Mouse (Mus musculus): ENCODE results near the gene Olfr1154. TPM values are rescaled to one million over a fixed set of nuclear protein-coding genes. Genes with fewer than 3 reads are reported as not detected.

Gene Olfr1154
- polyA plus RNA-seq (2015; fragmentation: Nextera tagmentation; extraction: Ambion mirVana) = not detected in 2 replicates

DNA sequence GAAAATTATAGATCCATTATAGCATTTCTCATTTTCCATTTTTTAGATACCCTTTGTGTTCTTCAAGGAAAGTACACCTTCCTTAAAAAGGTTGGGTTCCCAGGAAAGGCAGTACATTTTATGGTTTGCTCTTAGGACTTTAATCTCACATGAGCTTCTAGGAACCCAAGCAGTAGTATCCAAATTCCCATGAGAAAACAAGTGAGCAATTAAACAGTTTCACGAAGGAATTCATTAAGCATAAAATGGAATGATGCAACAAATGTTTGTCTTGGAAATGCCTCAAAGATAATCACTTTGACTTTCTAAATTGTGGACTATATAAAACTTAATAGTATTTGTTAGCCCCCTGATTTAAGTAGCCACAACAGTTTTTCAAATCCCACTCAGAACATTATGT is at the start of gene Olfr1154:
TSS of gene Olfr1154 (minus strand) at position 101 of the 400 bp plus-strand sequence.
- Histone ChIP-seq H3K27me3 (no peaks in the 10 kb centered on the region), H3K9ac (no peak within 1 kb of the TSS), H3K4me3 (replicated peaks) (no peak within 1 kb of the TSS), H3K27ac (no peak within 1 kb of the TSS), H3K36me3 (no peaks in the 10 kb centered on the region), H3K4me1 (no peaks in the 10 kb centered on the region), H3K9me3 (replicated peaks) (no peaks in the 10 kb centered on the region), H3K4me2 (no peak within 1 kb of the TSS)
- no peak for ATAC-seq (replicated peaks; ENCODE audit: low FRiP score)
- 84% methylated on average over 1 of the region's 1 CpGs for WGBS

DNA sequence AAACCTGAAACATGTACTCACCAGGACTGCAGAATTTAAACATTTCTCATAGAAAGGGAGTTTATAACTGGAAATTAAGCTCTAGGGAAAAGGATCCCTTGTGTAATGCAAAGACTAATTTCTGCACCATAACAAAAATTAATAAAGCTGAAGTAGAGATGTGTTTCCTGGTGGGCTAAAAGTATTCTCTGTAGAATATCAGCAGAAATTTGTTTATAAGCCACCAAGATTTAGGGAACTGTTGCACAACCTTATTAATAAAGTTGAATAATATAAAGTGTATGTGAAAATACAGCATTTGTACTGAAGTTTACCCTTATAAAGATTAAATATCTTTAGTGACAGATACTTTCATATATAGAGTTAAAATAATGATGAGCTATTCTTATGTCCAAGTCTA is 48.0 kb upstream of the Olfr1154 start, which contains the start of gene Olfr1156:
TSS of gene Olfr1156 (minus strand) at position 101 of the 400 bp plus-strand sequence.
- H3K36me3 ChIP-seq = no peaks in the 10 kb centered on the region
- H3K27me3 ChIP-seq = no peaks in the 10 kb centered on the region
- no peak within 1 kb of the TSS for H3K4me3 ChIP-seq (replicated peaks)
- no peak within 1 kb of the TSS for H3K27ac ChIP-seq
- H3K4me1 ChIP-seq = no peaks in the 10 kb centered on the region
- no peak within 1 kb of the TSS for H3K4me2 ChIP-seq
- H3K9me3 ChIP-seq (replicated peaks) = no peaks in the 10 kb centered on the region
- H3K9ac ChIP-seq = no peak within 1 kb of the TSS
- no peak for ATAC-seq (replicated peaks; ENCODE audit: low FRiP score)

DNA sequence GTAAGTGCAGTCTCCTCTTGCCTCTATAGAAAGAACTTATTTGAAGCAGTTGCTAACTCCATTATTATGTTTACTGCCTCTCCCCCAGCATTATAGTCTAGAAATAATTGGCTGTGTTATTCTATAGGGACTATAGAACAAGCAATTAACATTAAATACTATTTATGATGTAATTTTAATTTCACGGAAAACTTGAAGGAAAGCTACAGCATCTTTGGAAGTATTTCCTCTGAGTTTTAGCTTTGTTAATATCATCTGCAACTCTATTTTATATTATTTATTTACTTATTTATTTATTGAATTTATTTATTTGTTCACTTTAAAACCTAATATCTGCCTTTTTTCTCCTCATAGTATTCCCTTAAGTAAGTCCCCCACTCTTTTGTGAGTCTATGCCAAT is 40.1 kb upstream of the Olfr1154 start, which contains the start of gene Olfr1155:
TSS of gene Olfr1155 (minus strand) at position 101 of the 400 bp plus-strand sequence.
- 93% methylated on average over 1 of the region's 1 CpGs for WGBS

DNA sequence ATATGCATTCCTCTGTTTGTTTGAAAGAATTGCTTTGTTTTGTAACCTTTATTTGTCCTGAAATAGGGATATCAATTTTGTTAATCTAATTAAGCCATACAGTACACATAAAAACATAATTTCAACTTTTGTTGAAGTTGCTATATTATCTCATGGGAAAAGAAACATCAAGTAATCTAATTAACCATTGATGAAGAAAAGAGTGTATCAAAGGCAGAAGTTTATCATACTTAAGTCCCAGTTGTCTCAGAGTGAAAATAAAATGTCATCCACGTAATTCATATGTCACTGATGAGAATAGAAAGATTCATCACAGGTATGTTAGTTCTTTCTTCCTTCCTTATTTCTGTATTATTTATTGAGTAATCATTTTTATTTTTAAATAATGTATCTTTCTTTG is 10.3 kb downstream of the Olfr1154 start, which contains the start of gene Olfr1153:
TSS of gene Olfr1153 (plus strand) at position 301 of the 400 bp plus-strand sequence.
- WGBS = 77% methylated on average over 1 of the region's 1 CpGs
- no peaks in the 10 kb centered on the region for H3K27me3 ChIP-seq
- H3K9me3 ChIP-seq (replicated peaks) = no peaks in the 10 kb centered on the region
- H3K4me3 ChIP-seq (replicated peaks) = no peak within 1 kb of the TSS
- no peaks in the 10 kb centered on the region for H3K4me1 ChIP-seq
- H3K9ac ChIP-seq = no peak within 1 kb of the TSS
- no peak within 1 kb of the TSS for H3K4me2 ChIP-seq
- no peaks in the 10 kb centered on the region for H3K36me3 ChIP-seq
- no peak within 1 kb of the TSS for H3K27ac ChIP-seq
- ATAC-seq (replicated peaks; ENCODE audit: low FRiP score) = no peak

More for the DNA sequence above, 40.1 kb upstream of the Olfr1154 start, which contains the start of gene Olfr1155:
- no peak within 1 kb of the TSS for H3K4me3 ChIP-seq (replicated peaks)
- H3K9me3 ChIP-seq (replicated peaks) = no peaks in the 10 kb centered on the region
- no peaks in the 10 kb centered on the region for H3K27me3 ChIP-seq
- H3K36me3 ChIP-seq = no peaks in the 10 kb centered on the region
- H3K4me1 ChIP-seq = no peaks in the 10 kb centered on the region
- ATAC-seq (replicated peaks; ENCODE audit: low FRiP score) = no peak
- no peak within 1 kb of the TSS for H3K9ac ChIP-seq
- no peak within 1 kb of the TSS for H3K27ac ChIP-seq
- H3K4me2 ChIP-seq = no peak within 1 kb of the TSS

- Histone ChIP-seq H3K27ac (no peak within 1 kb of the TSS), H3K36me3 (no peaks in the 10 kb centered on the region), H3K27me3 (no peaks in the 10 kb centered on the region), H3K4me2 (no peak within 1 kb of the TSS), H3K4me1 (no peaks in the 10 kb centered on the region), H3K9me3 (replicated peaks) (no peaks in the 10 kb centered on the region), H3K4me3 (replicated peaks) (no peak within 1 kb of the TSS), H3K9ac (no peak within 1 kb of the TSS)
- ATAC-seq (replicated peaks; ENCODE audit: low FRiP score) = no peak
These were observed 38.8 kb downstream of the Olfr1154 start, which contains the start of gene Olfr1152 for GRCm38 (mm10) chr2:87866192-87866591. Gene Olfr1152, plus strand, starts transcription at chr2:87866492.

DNA sequence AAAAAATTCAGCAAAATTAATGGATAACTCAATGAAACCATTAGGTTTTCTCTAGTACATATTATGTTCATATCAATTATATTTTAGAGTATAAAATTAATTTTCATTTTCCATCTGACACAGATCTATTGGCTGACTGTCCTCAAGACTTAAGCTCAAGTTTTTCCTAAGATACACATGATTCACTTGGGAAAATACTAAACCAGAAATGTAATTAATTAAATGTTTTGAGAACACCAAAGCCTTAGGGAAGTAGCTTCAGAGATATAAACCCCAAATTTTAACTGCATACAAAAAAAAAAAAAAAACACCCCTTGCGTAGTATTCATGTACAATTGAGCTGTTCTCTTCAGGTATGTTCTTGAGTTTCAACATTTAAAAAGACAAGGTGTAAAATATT is 49.4 kb downstream of the Olfr1154 start, which contains the start of gene Olfr1151:
TSS of gene Olfr1151 (plus strand) at position 301 of the 400 bp plus-strand sequence.
- Histone ChIP-seq H3K4me1 (no peaks in the 10 kb centered on the region), H3K36me3 (no peaks in the 10 kb centered on the region), H3K4me3 (replicated peaks) (no peak within 1 kb of the TSS), H3K9me3 (replicated peaks) (no peaks in the 10 kb centered on the region), H3K4me2 (no peak within 1 kb of the TSS), H3K27me3 (no peaks in the 10 kb centered on the region), H3K9ac (no peak within 1 kb of the TSS), H3K27ac (no peak within 1 kb of the TSS)
- WGBS = 92% methylated on average over 1 of the region's 1 CpGs
- no peak for ATAC-seq (replicated peaks; ENCODE audit: low FRiP score)

Other genes starting within 250 kb of the Olfr1154 start
- not detected in 2 replicates for gene Olfr1134, start 246.7 kb downstream of the Olfr1154 start, polyA plus RNA-seq (2015; fragmentation: Nextera tagmentation; extraction: Ambion mirVana)
- not detected in 2 replicates for gene Olfr1135, start 231.5 kb downstream of the Olfr1154 start, polyA plus RNA-seq (2015; fragmentation: Nextera tagmentation; extraction: Ambion mirVana)
- gene Olfr1136, start 211.2 kb downstream of the Olfr1154 start, polyA plus RNA-seq (2015; fragmentation: Nextera tagmentation; extraction: Ambion mirVana) = not detected in 2 replicates
- gene Olfr1137, start 192.0 kb downstream of the Olfr1154 start, polyA plus RNA-seq (2015; fragmentation: Nextera tagmentation; extraction: Ambion mirVana) = not detected in 2 replicates
- not detected in 2 replicates for gene Olfr1138, start 165.2 kb downstream of the Olfr1154 start, polyA plus RNA-seq (2015; fragmentation: Nextera tagmentation; extraction: Ambion mirVana)
- not detected in 2 replicates for gene Olfr1140, start 161.4 kb downstream of the Olfr1154 start, polyA plus RNA-seq (2015; fragmentation: Nextera tagmentation; extraction: Ambion mirVana)
- gene Olfr1141, start 151.2 kb downstream of the Olfr1154 start, polyA plus RNA-seq (2015; fragmentation: Nextera tagmentation; extraction: Ambion mirVana) = not detected in 2 replicates
- gene Olfr152, start 125.7 kb downstream of the Olfr1154 start, polyA plus RNA-seq (2015; fragmentation: Nextera tagmentation; extraction: Ambion mirVana) = not detected in 2 replicates
- not detected in 2 replicates for gene Olfr1143, start 104.6 kb downstream of the Olfr1154 start, polyA plus RNA-seq (2015; fragmentation: Nextera tagmentation; extraction: Ambion mirVana)
- not detected in 2 replicates for gene Olfr1145, start 95.3 kb downstream of the Olfr1154 start, polyA plus RNA-seq (2015; fragmentation: Nextera tagmentation; extraction: Ambion mirVana)
- not detected in 2 replicates for gene Olfr1148, start 74.6 kb downstream of the Olfr1154 start, polyA plus RNA-seq (2015; fragmentation: Nextera tagmentation; extraction: Ambion mirVana)
- not detected in 2 replicates for gene Olfr1150-ps1, start 61.2 kb downstream of the Olfr1154 start, polyA plus RNA-seq (2015; fragmentation: Nextera tagmentation; extraction: Ambion mirVana)
- not detected in 2 replicates for gene Olfr1151, start 49.3 kb downstream of the Olfr1154 start, polyA plus RNA-seq (2015; fragmentation: Nextera tagmentation; extraction: Ambion mirVana)
- not detected in 2 replicates for gene Olfr1152, start 38.7 kb downstream of the Olfr1154 start, polyA plus RNA-seq (2015; fragmentation: Nextera tagmentation; extraction: Ambion mirVana)
- gene Olfr1153, start 10.2 kb downstream of the Olfr1154 start, polyA plus RNA-seq (2015; fragmentation: Nextera tagmentation; extraction: Ambion mirVana) = not detected in 2 replicates
- not detected in 2 replicates for gene Olfr1155, start 40.0 kb upstream of the Olfr1154 start, polyA plus RNA-seq (2015; fragmentation: Nextera tagmentation; extraction: Ambion mirVana)
- gene Olfr1156, start 47.9 kb upstream of the Olfr1154 start, polyA plus RNA-seq (2015; fragmentation: Nextera tagmentation; extraction: Ambion mirVana) = not detected in 2 replicates
- gene Olfr1157, start 63.1 kb upstream of the Olfr1154 start, polyA plus RNA-seq (2015; fragmentation: Nextera tagmentation; extraction: Ambion mirVana) = not detected in 2 replicates
- not detected in 2 replicates for gene Olfr74, start 69.5 kb upstream of the Olfr1154 start, polyA plus RNA-seq (2015; fragmentation: Nextera tagmentation; extraction: Ambion mirVana)
- not detected in 2 replicates for gene Olfr1158, start 84.9 kb upstream of the Olfr1154 start, polyA plus RNA-seq (2015; fragmentation: Nextera tagmentation; extraction: Ambion mirVana)
- not detected in 2 replicates for gene Olfr1160, start 103.1 kb upstream of the Olfr1154 start, polyA plus RNA-seq (2015; fragmentation: Nextera tagmentation; extraction: Ambion mirVana)
- not detected in 2 replicates for gene Olfr1161, start 117.6 kb upstream of the Olfr1154 start, polyA plus RNA-seq (2015; fragmentation: Nextera tagmentation; extraction: Ambion mirVana)
- gene Olfr73, start 132.5 kb upstream of the Olfr1154 start, polyA plus RNA-seq (2015; fragmentation: Nextera tagmentation; extraction: Ambion mirVana) = 0.05 TPM in 2 replicates
- not detected in 2 replicates for gene Olfr1162, start 146.0 kb upstream of the Olfr1154 start, polyA plus RNA-seq (2015; fragmentation: Nextera tagmentation; extraction: Ambion mirVana)
- gene Olfr1163, start 166.7 kb upstream of the Olfr1154 start, polyA plus RNA-seq (2015; fragmentation: Nextera tagmentation; extraction: Ambion mirVana) = not detected in 2 replicates
- gene Olfr1164, start 188.8 kb upstream of the Olfr1154 start, polyA plus RNA-seq (2015; fragmentation: Nextera tagmentation; extraction: Ambion mirVana) = not detected in 2 replicates
- not detected in 2 replicates for gene Olfr1166, start 223.1 kb upstream of the Olfr1154 start, polyA plus RNA-seq (2015; fragmentation: Nextera tagmentation; extraction: Ambion mirVana)

All from kidney, embryonic 15.5 days (tissue).